Mouse (Mus musculus) kidney, embryonic 16.5 days (tissue): ENCODE results near the gene Fbll1. TPM values are rescaled to one million over a fixed set of nuclear protein-coding genes. Genes with fewer than 3 reads are reported as not detected.

Source experiments
- microRNA counts: library from miRNA; unstranded; fragments of <30 nt; microRNA quantifications from one replicate; lab custom pipeline; 2016
- microRNA-seq: library from miRNA; unstranded; fragments of <30 nt; microRNA quantifications from one replicate; pipeline ENCODE4, GENCODE M21; 2016
- polyA plus RNA-seq: library from polyadenylated mRNA; unstranded; fragments of >200 nt; fragmentation: Nextera tagmentation; extraction: Ambion mirVana; gene quantifications from 2 replicates; pipeline ENCODE4 v1.2.1, GENCODE M21; 2015

The Fbll1 gene
- polyA plus RNA-seq, 1 experiment from 2014 or later: not detected

MicroRNAs within 50 kb of the gene (microRNA counts, 519-probe panel; counts per million panel counts)
- 4,449 counts per million, percentile 93 among the panel's probes with 10 or more counts for microRNA mmu-miR-103 (lab: Ali Mortazavi, UCI)

Small RNA genes lying within 50 kb of the gene (microRNA-seq; reads per million reads assigned to microRNA genes)
- gene Mir103-1: 5.7 reads per million, percentile 23 among the genes with 10 or more reads in this experiment

Other genes with a start within 250 kb of the Fbll1 start
- 12.0 and 13.7 TPM in 2 replicates for gene Pank3, start 29.4 kb downstream of the Fbll1 start, polyA plus RNA-seq
- 96.5 and 97.2 TPM in 2 replicates for gene Rars, start 35.6 kb upstream of the Fbll1 start, polyA plus RNA-seq
- gene Wwc1, start 181.6 kb upstream of the Fbll1 start, polyA plus RNA-seq: 5.9 and 8.3 TPM in 2 replicates